Mouse (Mus musculus) heart, postnatal 0 days (tissue): ENCODE data around the gene Cox6a2. TPM values are rescaled to one million over a fixed set of nuclear protein-coding genes. Genes with fewer than 3 reads are reported as not detected.
A peak's percentile ranks its signal among the peaks of the same experiment; 100 is the strongest.

Experiments
- ATAC-seq: fragments of 200-750 bp; cut with Nextera tagmentation; 2 replicates; pipeline ENCODE4 v1.8.0; 2017; ENCODE audit warnings: low read depth, moderate number of reproducible peaks, moderate library complexity; ENCODE audit not compliant: insufficient read depth
- DNase-seq: peaks from one replicate; pipeline ENCODE4 v3.0.0-alpha.2; 2016; ENCODE audit warnings: low spot score
- H3K27ac ChIP-seq: fragments of 300-500 bp; sonication (generic); 2 replicates; pipeline ENCODE4 v1.5.1; 2014; ENCODE audit warnings: low read depth, mild to moderate bottlenecking
- H3K27me3 ChIP-seq: fragments of 300-500 bp; sonication (generic); 2 replicates; pipeline ENCODE4 v1.6.1; 2014; ENCODE audit warnings: low read length, mixed read lengths; ENCODE audit not compliant: control insufficient read depth, insufficient read depth
- H3K36me3 ChIP-seq: fragments of 300-500 bp; sonication (generic); replicated peaks from 2 replicates; pipeline ENCODE4 v1.6.1; 2014; ENCODE audit warnings: low read length, mixed read lengths; ENCODE audit not compliant: control insufficient read depth, insufficient read depth
- H3K4me1 ChIP-seq: fragments of 300-500 bp; sonication (generic); 2 replicates; pipeline ENCODE4 v1.6.1; 2014; ENCODE audit warnings: antibody characterized with exemption; ENCODE audit not compliant: control insufficient read depth, insufficient read depth
- H3K4me2 ChIP-seq: fragments of 300-500 bp; sonication (generic); 2 replicates; pipeline ENCODE4 v1.6.1; 2014; ENCODE audit warnings: low read depth, mild to moderate bottlenecking, low read length, moderate library complexity
- H3K4me3 ChIP-seq: fragments of 300-500 bp; sonication (generic); 2 replicates; pipeline ENCODE4 v1.5.1; 2014; ENCODE audit warnings: low read depth, low read length
- H3K9ac ChIP-seq: fragments of 300-500 bp; sonication (generic); replicated peaks from 2 replicates; pipeline ENCODE4 v1.6.1; 2014; ENCODE audit warnings: low read depth, low read length, mixed read lengths
- H3K9me3 ChIP-seq: fragments of 300-500 bp; sonication (generic); replicated peaks from 2 replicates; pipeline ENCODE4 v1.6.1; 2016; ENCODE audit warnings: low read length; ENCODE audit not compliant: control insufficient read depth
- CTCF ChIP-seq: IDR thresholded peaks from 2 replicates; pipeline ENCODE4 v1.5.1; 2016; ENCODE audit warnings: antibody characterized with exemption, control low read depth, low read depth
- EP300 ChIP-seq: IDR thresholded peaks from 2 replicates; pipeline ENCODE4 v1.6.1; 2016; ENCODE audit warnings: antibody characterized with exemption, low read depth
- WGBS: fragments of 180-500 bp; shearing (Covaris S2); extraction: QIAGEN DNeasy Blood & Tissue Kit; methylation state at CpG from one replicate; pipeline ENCODE4 v1.1.7; 2014; 5-methylcytosine and 5-hydroxymethylcytosine counted together
- polyA plus RNA-seq: library from polyadenylated mRNA; unstranded; fragments of >200 nt; fragmentation: Nextera tagmentation; extraction: Ambion mirVana; gene quantifications from 2 replicates; pipeline ENCODE4 v1.2.1, GENCODE M21; 2015
- total RNA-seq: library from RNA; depleted of rRNA; stranded (reverse); fragments of >200 nt; gene quantifications from 2 replicates; pipeline ENCODE4 v1.2.3, GENCODE M21; 2014; ENCODE audit warnings: low replicate concordance

The Cox6a2 gene
- total and polyA plus RNA-seq, 2 experiments from 2014 or later: 1,223 to 3,388 TPM

- no peaks in the 10 kb centered on the region for H3K9me3 ChIP-seq
- peaks cover 5% of the 10 kb centered on the region; the same call in 1 of the 2 replicates for H3K36me3 ChIP-seq
- no peak overlapping the region for H3K9ac ChIP-seq
- H3K4me3 ChIP-seq: 0 out of 2 replicates have a peak overlapping the region, but pooled peaks have one; percentile 61
- H3K4me1 ChIP-seq: 0 out of 2 replicates have a peak, but pooled peaks cover 4% of the 10 kb centered on the region
- H3K27ac ChIP-seq: 0 out of 2 replicates have a peak overlapping the region, but pooled peaks have one; percentile 99
- 89% methylated on average over 8 of the region's 8 CpGs for WGBS
- TF ChIP-seq CTCF (no peak), EP300 (no peak)
- ATAC-seq (no peak), DNase-seq (no peak)
- no peaks in the 10 kb centered on the region for H3K27me3 ChIP-seq
- peak overlapping the region; percentile 65 for H3K4me2 ChIP-seq
Observed at GRCm38 (mm10) chr7:128204179-128204578, 2.0 kb downstream of the Cox6a2 start.

GRCm38 (mm10) chr7:128203071-128203470 is 3.1 kb downstream of the Cox6a2 start:
- Histone ChIP-seq H3K9ac (no peak overlapping the region), H3K27ac (no peak overlapping the region), H3K4me3 (no peak overlapping the region), H3K4me2 (no peak overlapping the region; the same call in 1 of the 2 replicates), H3K27me3 (no peaks in the 10 kb centered on the region), H3K9me3 (no peaks in the 10 kb centered on the region), H3K36me3 (peaks cover 5% of the 10 kb centered on the region; the same call in 1 of the 2 replicates), H3K4me1 (0 out of 2 replicates have a peak, but pooled peaks cover 4% of the 10 kb centered on the region)
- DNase-seq (peak; percentile 23), ATAC-seq (peak; percentile 18)
- TF ChIP-seq EP300 (no peak), CTCF (no peak)
- WGBS: 56% methylated on average over 9 of the region's 9 CpGs

- DNase-seq (no peak), ATAC-seq (no peak)
- H3K36me3 ChIP-seq: peaks cover 5% of the 10 kb centered on the region; the same call in 1 of the 2 replicates
- no peaks in the 10 kb centered on the region for H3K9me3 ChIP-seq
- no peaks in the 10 kb centered on the region for H3K27me3 ChIP-seq
- WGBS: 90% methylated on average over 9 of the region's 9 CpGs
- H3K4me3 ChIP-seq: no peak overlapping the region
- 0 out of 2 replicates have a peak, but pooled peaks cover 4% of the 10 kb centered on the region for H3K4me1 ChIP-seq
- H3K4me2 ChIP-seq: no peak overlapping the region
- no peak overlapping the region for H3K9ac ChIP-seq
- no peak overlapping the region for H3K27ac ChIP-seq
- TF ChIP-seq EP300 (no peak), CTCF (no peak)
Observed at GRCm38 (mm10) chr7:128201607-128202006, 4.6 kb downstream of the Cox6a2 start.

- Histone ChIP-seq H3K9me3 (no peaks in the 10 kb centered on the region), H3K36me3 (no peaks in the 10 kb centered on the region), H3K27ac (no peak overlapping the region), H3K4me1 (no peaks in the 10 kb centered on the region), H3K4me3 (no peak overlapping the region), H3K9ac (no peak overlapping the region), H3K4me2 (no peak overlapping the region), H3K27me3 (no peaks in the 10 kb centered on the region)
- DNase-seq: no peak
- no peak for TF ChIP-seq EP300
- TF ChIP-seq CTCF: no peak
- 88% methylated on average over 10 of the region's 10 CpGs for whole genome bisulfite sequencing
- no peak for ATAC-seq
Observed at GRCm38 (mm10) chr7:128181691-128182090, 24.5 kb downstream of the Cox6a2 start.

GRCm38 (mm10) chr7:128180546-128180945 is 25.6 kb downstream of the Cox6a2 start:
- no peak for DNase-seq
- no peaks in the 10 kb centered on the region for H3K9me3 ChIP-seq
- H3K4me2 ChIP-seq: no peak overlapping the region
- no peaks in the 10 kb centered on the region for H3K4me1 ChIP-seq
- no peak overlapping the region for H3K9ac ChIP-seq
- no peaks in the 10 kb centered on the region for H3K27me3 ChIP-seq
- no peak overlapping the region for H3K27ac ChIP-seq
- no peaks in the 10 kb centered on the region for H3K36me3 ChIP-seq
- TF ChIP-seq CTCF (no peak), EP300 (no peak)
- ATAC-seq: no peak
- WGBS: 54% methylated on average over 6 of the region's 6 CpGs
- no peak overlapping the region for H3K4me3 ChIP-seq

DNA sequence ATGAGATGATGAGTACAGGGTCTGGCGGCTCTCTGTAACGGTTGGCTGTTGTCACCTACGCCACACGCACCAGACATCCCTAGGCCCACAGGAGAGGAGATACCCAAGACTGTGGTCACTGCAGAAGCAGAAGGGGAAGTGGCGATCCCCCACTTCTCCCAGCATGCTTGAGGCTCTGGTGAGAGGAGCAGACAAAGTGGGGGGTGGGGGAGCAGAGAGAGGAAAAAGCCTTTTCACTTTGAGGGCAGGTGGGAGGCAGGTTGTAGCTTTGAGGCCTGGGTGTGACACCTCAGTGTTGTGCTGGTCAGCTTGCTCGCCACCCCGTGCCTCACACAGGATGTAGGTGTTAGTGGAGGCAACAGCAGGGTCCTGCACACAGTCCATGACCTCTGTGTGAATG is 26.1 kb downstream of the Cox6a2 start:
- Histone ChIP-seq H3K4me3 (no peak overlapping the region), H3K4me1 (no peaks in the 10 kb centered on the region), H3K9me3 (no peaks in the 10 kb centered on the region), H3K36me3 (no peaks in the 10 kb centered on the region), H3K4me2 (no peak overlapping the region), H3K9ac (no peak overlapping the region), H3K27ac (no peak overlapping the region), H3K27me3 (no peaks in the 10 kb centered on the region)
- DNase-seq (no peak), ATAC-seq (no peak)
- TF ChIP-seq CTCF (no peak), EP300 (no peak)
- 65% methylated on average over 7 of the region's 7 CpGs for WGBS
